Mouse (Mus musculus): Measurements from ENCODE around the gene Gid4.
A peak's percentile ranks its signal among the peaks of the same experiment; 100 is the strongest.
"Not testable (repeated sequence)": the region's sequence is repeated elsewhere in the genome, so short reads cannot be mapped to it uniquely, and the experiment has no call there.

Gid4 gene

GRCm38 (mm10) chr11:60427628-60428027 is 10.7 kb downstream of the Gid4 start:
- no peak for DNase-seq (ENCODE audit: low spot score in 2 of 2)

DNA sequence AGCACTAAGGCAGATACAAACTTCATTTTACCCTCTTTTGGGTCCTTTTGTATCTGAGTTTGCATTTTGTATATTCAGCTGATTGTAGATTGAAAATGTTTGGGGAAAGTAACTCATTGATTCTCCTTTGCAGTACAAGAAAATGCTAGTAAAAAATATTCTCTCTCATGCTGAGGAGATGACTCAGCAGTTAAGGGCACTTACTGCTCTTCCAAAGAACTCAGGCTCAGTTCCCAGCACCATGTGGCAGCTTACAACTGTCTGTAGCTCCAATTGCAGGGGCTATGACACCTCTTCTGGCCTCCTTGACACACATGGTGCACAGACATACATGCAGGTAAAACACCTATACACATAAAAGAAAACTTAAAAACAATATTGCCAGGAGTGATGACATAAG is 16.6 kb downstream of the Gid4 start:
- no peak for DNase-seq (ENCODE audit: low spot score in 2 of 2)

- DNase-seq (ENCODE audit: low spot score in 2 of 2), result no peak
These were observed 18.2 kb downstream of the Gid4 start for GRCm38 (mm10) chr11:60435133-60435532.

- no peak for DNase-seq (ENCODE audit: low spot score in 2 of 2)
These were observed 19.7 kb downstream of the Gid4 start for GRCm38 (mm10) chr11:60436618-60437017.

DNA sequence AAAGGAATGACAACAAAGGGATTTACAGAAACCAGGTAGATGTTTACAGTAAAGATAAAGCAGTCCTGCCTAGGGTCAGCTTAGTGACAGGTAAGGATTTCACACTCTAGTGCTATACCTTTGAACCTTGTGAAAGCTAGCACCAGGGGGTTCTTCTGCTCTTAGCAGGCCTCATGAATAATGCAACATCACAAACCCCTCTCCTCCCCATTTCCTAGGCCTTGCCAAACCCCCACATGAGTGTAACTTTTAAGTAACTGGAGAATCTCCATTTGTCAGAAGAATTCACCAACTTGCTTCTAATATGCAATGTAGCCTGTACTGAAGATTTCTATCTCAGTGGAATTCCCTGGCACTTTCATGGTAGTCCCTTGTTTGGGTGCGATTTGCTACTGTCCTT is 22.7 kb downstream of the Gid4 start:
- DNase-seq (ENCODE audit: low spot score in 2 of 2), result not testable (repeated sequence)

GRCm38 (mm10) chr11:60440176-60440575 is 23.2 kb downstream of the Gid4 start:
- no peak for DNase-seq (ENCODE audit: low spot score in 2 of 2)

GRCm38 (mm10) chr11:60442896-60443295 is 26.0 kb downstream of the Gid4 start:
- DNase-seq (ENCODE audit: low spot score in 2 of 2), result no peak

DNA sequence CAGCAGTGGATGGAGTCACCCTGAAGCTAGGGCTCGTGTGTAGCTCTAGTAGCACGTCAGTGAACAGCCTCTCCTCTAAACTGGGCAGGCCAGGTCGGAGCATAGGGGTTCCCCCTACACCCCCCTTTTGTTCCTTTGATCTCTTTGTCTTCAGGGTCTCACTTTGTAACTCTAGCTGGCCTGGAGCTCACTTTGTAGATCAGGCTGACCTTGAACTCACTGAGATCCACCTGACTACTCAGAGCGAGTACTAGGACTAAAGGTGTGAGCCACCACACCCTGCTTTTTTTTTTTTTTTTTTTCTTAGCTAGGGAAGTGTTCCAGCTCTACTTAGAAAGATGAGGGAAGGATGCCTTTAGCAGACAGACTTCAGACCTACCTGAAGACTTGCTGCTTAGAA is 27.1 kb downstream of the Gid4 start:
- DNase-seq (ENCODE audit: low spot score in 2 of 2), result no peak

DNA sequence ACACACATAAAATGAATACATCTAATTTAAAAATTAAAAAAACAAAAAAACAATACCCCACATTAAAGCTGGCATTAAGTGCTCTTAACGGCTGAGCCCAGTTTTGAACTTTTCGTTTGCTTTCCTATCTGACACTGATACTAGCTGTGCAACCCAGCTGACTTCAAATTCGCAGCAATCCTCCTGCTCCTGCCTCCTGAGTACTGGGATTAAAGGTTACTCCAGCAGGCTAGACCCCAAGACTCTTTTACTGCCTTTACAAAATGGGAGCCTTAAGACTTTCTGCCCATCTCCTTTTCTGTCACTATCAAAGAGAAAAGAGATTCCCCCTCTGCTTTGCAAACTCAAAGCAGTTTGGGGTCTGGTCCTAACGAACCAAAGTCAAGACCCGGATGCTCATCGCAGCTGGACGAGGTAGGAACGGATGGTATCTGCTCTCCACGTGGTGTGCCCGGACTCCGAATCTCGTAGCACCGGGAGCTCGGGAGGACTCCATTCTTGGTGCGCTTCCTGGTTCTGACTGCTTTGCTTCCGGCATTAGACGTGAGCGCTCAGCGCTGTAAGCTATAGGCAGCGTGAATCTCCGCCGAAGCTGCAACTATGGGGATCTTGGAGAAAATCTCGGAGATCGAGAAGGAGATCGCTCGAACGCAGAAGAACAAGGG is 37.3 kb downstream of the Gid4 start, which contains the start of gene Drg2:
Gene Drg2, plus strand, starts transcription at position 512 of the 665 bp plus-strand sequence.
- peak; percentile 75 to 89 for DNase-seq (ENCODE audit: low spot score in 2 of 2)

- no peak for DNase-seq (ENCODE audit: low spot score in 2 of 2)
These were observed 37.8 kb downstream of the Gid4 start for GRCm38 (mm10) chr11:60454745-60455087.

DNA sequence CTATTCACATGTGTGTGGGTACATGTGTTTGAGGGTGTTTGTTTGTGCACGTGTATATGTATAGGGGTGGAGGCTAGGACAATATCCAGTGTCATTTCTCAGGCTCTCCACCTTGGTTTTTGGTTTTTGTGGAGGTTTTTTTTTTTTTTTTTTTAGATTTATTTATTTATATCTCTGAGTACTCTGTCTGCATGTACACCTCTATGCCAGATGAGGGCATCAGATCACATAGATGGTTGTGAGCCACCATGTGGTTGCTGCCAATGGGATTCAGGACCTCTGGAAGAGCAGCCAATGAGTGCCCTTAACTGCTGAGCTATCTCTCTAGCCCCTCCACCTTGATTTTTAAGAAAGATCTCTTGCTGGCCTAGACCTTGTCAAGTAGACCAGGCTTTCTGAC is 41.0 kb downstream of the Gid4 start:
- DNase-seq (ENCODE audit: low spot score in 2 of 2), result no peak

DNA sequence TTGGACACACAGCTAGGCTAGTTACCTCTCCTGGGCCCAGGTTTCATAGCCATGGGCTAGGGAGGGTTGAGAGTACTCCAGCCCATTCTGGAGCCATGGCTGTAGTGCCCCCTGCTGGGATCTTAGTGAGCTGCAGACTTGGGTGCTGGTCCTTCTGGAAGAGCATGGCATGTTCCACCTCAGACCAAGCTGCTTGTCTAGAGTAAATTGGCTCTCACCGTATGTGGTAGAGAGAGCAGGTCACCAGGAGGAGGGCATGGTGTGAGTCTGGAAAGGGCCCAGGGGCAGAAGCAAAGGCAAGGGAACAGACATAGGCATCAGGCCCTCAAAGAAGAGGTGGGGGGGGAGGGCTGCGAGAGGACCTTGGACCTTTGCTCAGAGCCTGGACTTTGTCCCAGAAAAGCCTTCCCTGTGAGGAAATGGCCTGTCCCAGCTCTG is 49.0 kb downstream of the Gid4 start:
- peak in 1 of 2 experiments; percentile 37 for DNase-seq (ENCODE audit: low spot score in 2 of 2)

- no peak for DNase-seq (ENCODE audit: low spot score in 2 of 2)
These were observed 52.1 kb downstream of the Gid4 start, which contains the start of gene Myo15 for GRCm38 (mm10) chr11:60469039-60469438. TSS of gene Myo15 (plus strand) at chr11:60469339.

GRCm38 (mm10) chr11:60470743-60471142 is 53.8 kb downstream of the Gid4 start:
- no peak for DNase-seq (ENCODE audit: low spot score in 2 of 2)

DNA sequence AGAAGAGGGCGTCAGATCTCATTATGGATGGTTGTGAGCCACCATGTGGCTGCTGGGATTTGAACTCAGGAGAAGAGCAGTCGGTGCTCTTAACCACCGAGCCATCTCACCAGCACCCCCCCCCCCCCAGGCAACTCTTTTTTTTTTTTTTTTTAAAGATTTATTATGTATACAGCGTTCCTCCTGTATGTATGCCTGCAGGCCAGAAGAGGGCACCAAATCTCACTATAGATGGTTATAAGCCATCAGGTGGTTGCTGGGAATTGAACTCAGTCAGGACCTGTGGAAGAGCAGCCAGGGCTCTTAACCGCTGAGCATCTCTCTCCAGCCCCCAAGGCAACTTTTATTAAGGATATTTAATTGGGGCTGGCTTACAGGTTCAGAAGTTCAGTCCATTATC is 57.6 kb downstream of the Gid4 start:
- DNase-seq (ENCODE audit: low spot score in 2 of 2), result no peak

DNA sequence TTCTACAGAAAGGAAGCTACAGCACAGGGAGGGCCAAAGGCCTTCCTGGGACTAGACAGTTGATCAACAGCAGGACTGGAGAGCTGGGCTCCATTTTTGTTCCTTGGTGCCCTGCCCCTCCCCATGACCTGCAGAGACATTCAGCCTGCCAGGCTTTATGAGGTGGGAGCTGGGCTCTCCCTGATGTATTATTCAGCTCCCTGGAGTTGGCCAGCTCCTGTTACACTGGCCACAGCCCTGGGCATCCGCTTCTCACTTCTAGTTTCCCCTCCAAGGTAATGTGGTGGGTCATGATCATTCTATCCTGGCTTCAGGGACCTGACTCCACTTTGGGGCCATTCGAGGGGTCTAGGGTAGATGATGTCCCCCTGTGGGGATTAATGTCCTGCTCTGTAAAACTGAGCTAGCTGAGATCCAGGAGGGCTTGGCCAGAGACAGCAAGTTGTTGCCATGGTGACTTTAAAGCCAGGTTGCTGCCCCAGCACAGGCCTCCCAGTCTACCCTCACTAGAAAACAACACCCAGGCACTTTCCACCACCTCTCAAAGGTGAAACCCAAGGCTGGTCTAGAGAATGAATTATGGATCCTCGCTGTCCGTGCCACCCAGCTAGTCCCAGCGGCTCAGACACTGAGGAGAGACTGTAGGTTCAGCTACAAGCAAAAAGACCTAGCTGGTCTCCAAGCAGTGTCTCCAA is 58.9 kb downstream of the Gid4 start:
- no peak for DNase-seq (ENCODE audit: low spot score in 2 of 2)

DNA sequence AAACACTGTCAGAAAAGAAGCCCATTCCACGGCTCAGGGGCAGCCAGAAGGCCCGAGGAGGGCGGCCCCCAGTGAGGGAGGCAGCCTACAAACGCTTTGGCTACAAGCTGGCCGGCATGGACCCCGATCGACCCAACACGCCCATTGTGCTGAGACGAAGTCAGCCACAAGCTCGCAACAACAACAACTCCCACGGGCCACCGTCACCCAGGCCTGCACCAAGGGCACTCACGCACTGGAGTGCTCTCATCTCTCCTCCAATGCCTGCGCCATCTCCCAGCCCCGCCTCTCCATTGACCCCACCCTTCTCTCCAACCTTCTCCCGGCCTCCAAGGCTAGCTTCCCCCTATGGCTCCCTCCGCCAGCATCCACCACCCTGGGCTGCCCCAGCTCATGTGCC is 61.2 kb downstream of the Gid4 start:
- no peak for DNase-seq (ENCODE audit: low spot score in 2 of 2)

DNA sequence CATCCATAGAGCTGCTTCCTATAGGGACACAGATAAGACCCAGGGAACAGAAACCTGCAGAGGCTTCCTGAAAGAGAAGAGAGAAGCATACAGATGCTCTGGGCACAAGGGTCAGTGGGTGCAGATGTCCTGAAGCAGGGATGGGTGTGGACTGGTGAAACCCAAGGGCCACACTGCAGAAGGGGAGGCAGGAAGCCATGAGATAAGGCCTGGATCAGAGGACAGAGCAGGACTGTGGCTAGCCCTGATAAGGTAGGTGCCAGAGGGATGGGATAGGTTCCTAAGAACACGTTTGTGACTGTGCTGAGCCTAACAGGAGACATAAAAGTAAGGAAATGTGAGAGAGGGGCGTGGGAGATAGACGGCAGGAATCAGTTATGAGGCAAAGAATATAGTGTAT is 69.3 kb downstream of the Gid4 start:
- no peak for DNase-seq (ENCODE audit: low spot score in 2 of 2)

- DNase-seq (ENCODE audit: low spot score in 2 of 2), result no peak
These were observed 75.8 kb downstream of the Gid4 start for GRCm38 (mm10) chr11:60492726-60493125.

DNA sequence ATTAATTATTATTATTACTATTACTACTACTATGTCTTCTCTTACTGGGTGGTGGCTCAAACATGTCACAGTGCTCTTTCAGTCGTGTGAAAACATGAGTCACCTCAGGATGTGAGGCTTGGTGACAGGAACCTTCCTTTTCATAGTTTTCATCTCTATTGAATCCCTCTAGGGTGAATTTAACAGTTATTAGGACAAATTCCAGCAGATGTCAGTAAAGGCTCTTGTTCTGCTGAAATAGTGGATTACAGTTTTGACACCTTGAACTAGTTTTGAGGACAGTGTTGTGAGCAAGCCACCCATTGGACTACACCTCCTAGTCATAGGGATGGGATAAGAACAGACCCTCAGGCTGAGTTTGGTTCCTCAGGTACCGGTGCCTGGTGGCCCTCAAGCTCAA is 78.7 kb downstream of the Gid4 start:
- no peak for DNase-seq (ENCODE audit: low spot score in 2 of 2)
